Mouse (Mus musculus) heart, adult 2 months (tissue): ENCODE data around the gene Slc35b2.

Experiments
- CTCF ChIP-seq: fragments of 200-600 bp; IDR thresholded peaks from 2 replicates; pipeline ENCODE4 v1.8.1; 2022; ENCODE audit warnings: antibody characterized with exemption, mild to moderate bottlenecking, moderate library complexity
- POLR2A ChIP-seq: fragments of 200-500 bp; IDR thresholded peaks from 2 replicates; pipeline ENCODE4 v1.6.1; 2011; ENCODE audit warnings: mild to moderate bottlenecking, low read depth, low read length, control low read depth; ENCODE audit not compliant: insufficient read depth

- TF ChIP-seq POLR2A = peak; percentile 75
- TF ChIP-seq CTCF = peak; percentile 95
These were observed at the start of gene Slc35b2 for GRCm38 (mm10) chr17:45563655-45564530.
